Mouse (Mus musculus) cerebellum, adult 2 months (tissue): ENCODE data around the gene Cdc42ep4.

Source experiments
- CTCF ChIP-seq: fragments of 200-500 bp; IDR thresholded peaks from 2 replicates; pipeline ENCODE4 v1.5.1; 2011; ENCODE audit warnings: low read depth, mild to moderate bottlenecking, control low read depth, low read length, moderate library complexity, borderline replicate concordance; ENCODE audit not compliant: insufficient read depth
- POLR2A ChIP-seq: fragments of 200-500 bp; IDR thresholded peaks from 2 replicates; pipeline ENCODE4 v1.6.1; 2011; ENCODE audit warnings: low read length, control low read depth, borderline replicate concordance; ENCODE audit not compliant: insufficient read depth

DNA sequence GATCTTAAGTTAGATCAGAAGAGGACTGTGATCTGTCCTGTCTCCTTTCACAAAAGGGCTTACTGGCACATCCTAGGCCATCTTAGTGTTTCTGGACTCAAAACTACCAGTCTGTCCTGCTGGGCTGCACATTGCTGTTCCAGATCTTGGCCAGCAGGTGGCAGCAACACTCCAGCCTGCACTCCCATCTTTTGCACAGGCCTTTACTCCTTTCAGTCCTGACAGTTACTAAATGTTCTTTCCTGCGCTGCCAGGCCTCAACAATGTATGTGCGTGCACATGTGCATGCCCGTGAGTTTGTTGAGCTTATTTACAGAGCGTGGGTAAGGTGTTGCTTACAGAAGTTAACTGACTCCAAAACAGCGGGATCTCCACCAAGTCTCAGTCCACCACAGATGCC lies 47.9 kb downstream of the Cdc42ep4 start:
- TF ChIP-seq POLR2A (no peak), CTCF (peak; percentile 100)
